Mouse (Mus musculus) layer of hippocampus, adult 8-10 months (tissue): ENCODE results near the gene Stn1. TPM values are rescaled to one million over a fixed set of nuclear protein-coding genes. Genes with fewer than 3 reads are reported as not detected.
"Not testable (repeated sequence)": the region's sequence is repeated elsewhere in the genome, so short reads cannot be mapped to it uniquely, and the experiment has no call there.

Experiments
- DNase-seq, 2 experiments: peaks; one replicate each; pipeline ENCODE4 v3.0.0; 2022; ENCODE audit warnings: low spot score in 2 of 2
- total RNA-seq, 4 experiments: library from RNA; stranded (reverse); gene quantifications; 2 replicates each; pipeline ENCODE4 v1.2.4; 2022

Stn1 gene
- 10 to 100 TPM; 19.9 to 29.8 (median 23.6) TPM for total RNA-seq

DNA sequence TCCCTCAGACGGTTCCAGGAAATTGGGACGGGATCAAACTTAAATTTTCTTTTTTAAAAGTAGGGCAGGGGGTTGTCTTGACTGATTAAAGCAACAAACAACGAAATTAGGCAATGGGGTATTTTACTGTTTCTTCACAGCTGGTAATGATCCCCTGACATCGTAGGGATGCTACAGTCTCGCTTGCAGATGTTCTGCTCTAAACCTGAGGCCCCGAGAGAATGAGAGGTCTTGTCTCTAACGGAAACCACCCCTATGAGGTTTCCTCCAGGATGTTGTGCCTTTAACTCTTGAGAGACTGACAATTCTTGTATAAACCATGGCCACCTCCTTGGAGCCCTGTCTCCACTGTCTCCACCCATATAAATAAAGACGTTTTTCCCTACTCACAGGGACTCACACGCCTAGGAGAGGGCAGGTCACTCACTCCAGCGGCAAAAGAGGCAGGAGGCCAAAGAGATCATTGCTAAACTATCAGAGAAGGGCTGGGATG is at the start of gene Stn1:
Gene Stn1, minus strand, starts transcription at position 208 of the 493 bp plus-strand sequence.
- no peak for DNase-seq

DNA sequence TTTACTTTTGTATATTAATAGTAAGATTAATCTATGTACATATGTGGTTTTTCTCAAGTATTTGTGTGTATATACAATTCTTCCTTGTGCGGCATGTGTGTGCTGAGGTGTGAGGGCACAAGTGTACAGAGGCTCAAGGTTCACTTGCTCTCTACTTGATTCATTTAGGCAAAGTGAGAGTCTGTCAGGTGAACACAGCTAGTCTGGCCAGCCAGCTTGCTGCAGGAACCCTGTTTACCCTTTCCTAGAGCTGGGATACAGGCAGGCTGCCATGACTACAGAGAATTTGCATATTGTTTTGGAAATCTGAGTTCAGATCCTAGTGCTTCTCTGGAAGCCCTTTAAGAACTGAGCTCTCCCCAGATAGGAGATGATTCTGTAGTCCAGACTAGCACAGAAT is 49.7 kb upstream of the Stn1 start:
- DNase-seq = no peak

DNA sequence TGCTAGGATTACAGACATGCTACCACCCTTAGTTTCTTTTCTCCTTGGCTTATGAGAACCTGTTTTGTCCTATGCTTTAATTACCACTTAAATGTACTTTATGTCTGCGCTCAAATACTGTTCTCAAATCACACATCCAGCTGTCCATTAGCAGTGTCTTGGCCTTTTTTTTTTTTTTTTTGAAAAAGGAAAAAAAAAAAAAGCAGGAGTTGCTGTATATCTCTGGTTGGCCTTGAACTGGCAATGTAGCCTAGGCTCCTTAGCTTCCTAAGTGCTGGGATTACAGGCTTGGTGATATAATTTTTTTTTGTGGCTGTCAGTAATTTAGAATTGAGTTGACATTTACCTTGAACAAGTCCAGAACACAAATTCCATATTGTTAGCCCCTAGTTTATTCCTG is 48.5 kb upstream of the Stn1 start:
- DNase-seq = no peak

DNA sequence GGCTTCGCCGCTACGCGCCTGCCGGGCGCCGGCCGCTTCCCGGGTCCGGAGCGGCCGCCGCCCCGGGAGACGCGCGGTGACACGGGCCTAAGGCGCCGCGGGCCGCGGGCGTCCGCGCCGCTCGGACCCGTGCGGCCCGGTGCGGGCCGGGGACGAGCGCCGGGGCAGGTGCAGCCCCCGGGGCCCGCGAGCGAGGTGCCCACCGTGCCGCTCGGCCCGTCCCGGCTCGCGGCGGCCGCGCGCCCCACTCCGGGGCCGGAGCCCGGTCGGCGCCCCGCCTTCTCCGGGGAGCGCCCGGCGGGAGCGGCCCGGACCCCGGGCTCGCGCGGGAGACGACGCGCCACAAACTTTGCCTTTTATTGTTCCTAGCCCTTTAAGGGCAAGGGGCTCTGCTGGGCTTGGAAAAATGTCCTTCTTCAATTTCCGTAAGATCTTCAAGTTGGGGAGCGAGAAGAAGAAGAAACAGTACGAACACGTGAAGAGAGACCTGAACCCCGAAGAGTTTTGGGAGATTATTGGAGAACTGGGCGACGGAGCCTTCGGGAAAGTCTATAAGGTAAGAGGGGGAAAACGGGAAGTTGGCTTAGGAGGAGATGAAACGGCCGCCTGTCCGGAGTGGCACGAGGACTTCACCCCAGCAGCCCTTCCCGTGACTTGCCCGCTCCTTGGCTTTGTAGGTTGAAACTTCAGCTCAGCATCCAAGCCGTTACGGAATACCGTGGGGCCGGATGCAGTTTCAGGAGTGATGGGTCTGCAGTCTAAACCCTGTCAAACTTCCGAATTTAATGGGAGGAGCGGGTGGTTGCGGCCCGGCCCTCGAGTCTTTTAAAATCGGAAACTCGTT is 42.7 kb upstream of the Stn1 start:
- DNase-seq = no peak

DNA sequence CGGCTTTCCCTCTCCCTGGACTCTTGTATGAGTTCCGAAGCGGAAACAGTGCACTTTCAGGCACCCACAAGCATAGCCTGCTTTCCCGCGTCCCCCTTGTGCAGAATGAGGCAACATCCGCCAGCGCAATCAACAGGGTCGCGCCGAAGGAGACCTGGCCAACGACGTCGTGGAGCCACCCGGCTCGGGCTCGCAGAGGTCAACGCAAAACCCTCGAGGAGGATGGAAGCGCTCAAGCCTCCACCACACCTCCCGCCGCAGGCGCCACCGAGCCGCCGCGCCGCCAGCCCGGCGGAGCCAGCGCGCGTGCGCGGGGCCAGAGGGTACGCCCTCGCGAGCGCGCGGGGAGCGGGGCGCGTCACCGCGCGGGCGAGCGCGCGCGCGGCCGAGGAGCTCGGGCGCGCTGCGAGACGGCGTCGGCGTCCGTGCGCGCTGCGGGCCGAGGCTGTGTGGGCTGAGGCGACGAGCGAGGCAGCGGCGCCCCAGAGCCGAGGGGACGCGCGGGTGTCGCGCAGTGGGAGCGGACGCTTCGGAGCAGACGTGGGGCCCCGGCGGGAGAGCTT is 42.0 kb upstream of the Stn1 start, which contains the start of gene Slk:
Gene Slk, plus strand, starts transcription at position 454 of the 563 bp plus-strand sequence.
- DNase-seq = peak; percentile 53 to 72

DNA sequence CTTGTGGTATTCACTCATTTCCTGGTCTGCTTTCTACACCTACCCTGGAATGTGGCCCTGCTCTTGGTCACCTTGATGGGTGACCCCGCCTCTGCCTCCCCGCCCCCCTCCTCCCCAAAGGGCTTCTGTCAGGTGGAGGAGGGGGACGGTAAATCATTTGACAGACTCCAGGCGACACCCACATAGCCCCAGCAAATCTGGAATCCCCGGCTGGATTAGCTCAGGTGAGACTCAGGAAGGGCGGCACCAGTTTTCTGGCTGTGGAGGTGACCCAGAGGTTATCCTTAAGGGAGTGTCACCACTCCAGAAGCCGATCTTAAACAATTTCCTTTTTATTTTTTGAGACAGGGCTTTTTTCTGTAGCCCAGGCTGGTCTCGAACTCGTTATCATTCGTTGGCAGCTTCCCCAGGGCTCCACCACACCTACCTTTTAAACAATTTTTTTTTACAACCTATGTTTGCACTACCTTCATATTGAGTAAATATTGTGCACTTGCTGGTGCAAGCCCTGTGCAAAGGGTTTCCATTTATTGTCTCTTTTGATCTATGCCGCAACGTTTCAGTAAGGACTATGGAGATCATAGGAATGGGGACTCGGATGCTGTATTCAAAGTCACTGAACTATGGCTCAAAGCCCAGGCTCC is 41.4 kb upstream of the Stn1 start:
- DNase-seq = no peak

DNA sequence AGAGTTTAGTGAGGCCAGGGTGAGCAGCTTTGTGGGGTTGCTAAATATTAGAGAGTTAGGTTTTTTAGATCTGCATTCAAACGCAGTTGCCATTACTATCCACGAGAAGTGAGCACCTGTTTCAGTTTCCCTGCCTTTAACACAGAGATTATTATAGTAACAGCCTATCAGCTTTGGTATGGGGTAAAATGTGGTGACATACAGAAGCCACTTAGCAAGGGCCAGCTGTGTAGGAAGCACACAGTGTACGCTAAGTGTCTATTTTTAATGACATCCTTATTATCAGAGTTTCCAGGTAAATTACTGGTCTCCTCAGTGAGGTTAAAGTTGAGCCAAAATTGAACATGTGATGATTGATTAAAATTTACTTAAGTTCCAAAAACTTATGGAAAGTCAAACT is 36.4 kb upstream of the Stn1 start:
- DNase-seq = no peak

DNA sequence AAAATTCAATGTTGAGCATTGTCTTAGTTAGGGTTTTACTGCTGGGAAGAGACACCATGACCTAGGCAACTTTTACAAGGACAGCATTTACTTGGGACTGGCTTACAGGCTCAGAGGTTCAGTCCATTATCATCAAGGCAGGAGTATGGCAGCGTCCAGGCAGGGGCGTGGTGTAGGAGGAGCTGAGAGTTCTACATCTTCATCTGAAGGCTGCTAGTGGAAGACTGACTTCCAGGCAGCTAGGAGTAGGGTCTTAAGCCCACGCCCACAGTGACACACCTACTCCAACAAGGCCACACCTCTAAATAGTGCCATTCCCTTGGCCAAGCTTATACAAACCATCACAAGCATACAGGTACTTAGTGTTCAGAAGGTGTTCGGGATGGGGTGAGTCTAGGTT is 34.7 kb upstream of the Stn1 start:
- not testable (repeated sequence) for DNase-seq

DNA sequence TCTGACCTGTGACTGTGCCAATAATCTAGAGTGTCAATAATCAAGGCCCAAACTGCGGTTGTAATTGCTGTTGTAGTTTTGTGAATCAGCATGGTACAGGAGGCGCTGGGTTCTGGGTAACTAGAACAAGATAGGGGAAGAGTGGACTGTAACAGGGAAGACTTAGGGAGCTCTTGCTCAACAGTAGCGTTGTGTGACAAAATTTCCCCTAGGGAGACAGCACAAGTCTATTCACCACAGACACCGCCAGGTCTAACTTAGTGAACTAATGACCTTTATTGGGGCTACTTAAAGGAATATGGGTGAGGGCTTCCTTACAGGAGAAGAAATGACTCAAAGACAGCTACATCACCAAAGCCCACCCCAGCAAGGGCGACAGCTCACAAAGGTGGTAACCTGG is 32.7 kb upstream of the Stn1 start:
- no peak for DNase-seq

DNA sequence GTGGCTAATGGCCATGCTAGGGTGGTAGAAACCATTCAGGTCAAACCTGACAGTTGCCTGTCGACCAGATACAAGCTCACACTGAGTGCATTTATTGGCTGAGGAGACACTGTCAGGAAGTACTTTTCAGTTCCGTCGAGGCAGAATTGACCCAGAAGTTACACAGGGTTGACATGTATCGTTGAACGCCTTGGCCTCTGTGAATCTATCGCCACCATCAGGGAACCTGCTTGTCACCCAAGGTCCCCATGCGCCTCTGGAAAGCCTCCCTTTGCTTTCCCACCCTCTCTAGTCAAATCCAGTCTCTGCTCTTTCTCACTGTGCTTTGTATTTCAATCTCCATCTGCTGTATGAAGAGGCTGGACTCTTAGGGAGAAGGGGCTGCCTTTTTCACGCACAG is 28.7 kb upstream of the Stn1 start:
- no peak for DNase-seq

DNA sequence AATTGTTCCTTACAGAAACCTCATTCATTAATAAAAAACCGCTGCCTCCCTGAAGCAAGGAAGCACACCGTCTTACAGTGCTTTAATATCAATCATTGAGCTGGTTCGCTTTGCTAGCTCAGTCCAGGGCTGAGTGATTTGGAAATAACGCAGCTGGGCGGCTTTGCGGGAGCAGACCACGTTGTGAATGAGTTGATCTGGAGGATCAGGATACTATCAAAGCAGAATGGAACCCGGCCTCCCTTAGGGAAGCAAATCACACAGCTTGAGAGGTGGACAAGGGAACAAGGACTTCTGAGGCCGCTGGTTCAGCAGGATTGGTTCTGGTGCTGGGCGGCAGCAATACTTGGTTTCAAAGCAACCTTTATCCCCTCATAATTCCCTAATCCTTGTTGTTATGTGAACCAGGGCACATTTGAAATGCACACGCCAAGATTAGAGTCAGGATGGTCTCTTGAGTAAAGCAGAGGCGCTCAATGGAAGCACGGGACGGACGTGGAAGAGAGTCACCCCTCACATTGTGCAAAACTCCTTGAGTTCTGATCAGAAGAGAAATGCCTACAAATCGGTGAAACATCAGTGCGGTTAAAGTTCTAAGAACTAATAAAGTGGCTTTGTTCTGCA is 27.8 kb upstream of the Stn1 start:
- DNase-seq = no peak

DNA sequence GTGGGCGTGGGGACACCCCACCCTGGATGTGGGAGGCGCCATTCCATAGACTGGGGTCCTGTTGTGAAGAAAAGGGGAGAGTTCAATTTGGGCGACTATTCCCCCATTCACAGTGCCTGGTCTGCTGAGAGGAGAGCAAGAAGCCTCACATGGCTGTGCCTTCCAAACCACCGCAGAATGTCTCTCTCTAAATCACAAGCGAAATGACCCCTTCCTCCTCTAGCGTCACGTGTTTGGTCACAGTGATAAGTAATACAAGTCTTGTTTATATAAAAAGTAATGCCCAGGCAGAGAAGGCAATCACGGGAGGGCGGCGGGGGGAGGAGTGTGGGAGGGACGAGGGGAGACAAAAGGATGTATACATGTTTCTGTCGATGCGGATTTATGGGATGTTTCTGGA is 26.4 kb upstream of the Stn1 start:
- DNase-seq = no peak

DNA sequence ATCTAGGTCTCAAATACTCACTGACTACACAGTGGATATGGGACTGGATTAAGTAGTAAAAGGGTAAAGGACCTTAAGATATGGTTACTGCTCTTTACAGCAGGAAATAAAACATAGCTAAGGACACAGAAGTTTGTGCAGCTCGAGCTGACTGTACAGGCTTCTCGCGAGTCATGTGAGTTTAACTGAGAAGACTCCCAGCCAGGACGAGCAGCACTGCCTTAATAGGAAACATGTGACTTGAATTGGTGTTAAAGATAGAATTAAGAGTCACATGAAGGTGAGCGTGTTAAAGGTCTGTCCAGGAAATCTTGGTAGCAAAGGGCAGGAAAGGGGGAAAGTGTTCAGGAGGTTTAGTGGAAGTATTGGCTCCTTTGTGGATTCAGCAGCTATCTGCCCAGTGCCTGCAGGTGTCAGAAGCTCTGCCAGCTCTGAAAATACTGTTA is 24.7 kb upstream of the Stn1 start:
- no peak for DNase-seq

DNA sequence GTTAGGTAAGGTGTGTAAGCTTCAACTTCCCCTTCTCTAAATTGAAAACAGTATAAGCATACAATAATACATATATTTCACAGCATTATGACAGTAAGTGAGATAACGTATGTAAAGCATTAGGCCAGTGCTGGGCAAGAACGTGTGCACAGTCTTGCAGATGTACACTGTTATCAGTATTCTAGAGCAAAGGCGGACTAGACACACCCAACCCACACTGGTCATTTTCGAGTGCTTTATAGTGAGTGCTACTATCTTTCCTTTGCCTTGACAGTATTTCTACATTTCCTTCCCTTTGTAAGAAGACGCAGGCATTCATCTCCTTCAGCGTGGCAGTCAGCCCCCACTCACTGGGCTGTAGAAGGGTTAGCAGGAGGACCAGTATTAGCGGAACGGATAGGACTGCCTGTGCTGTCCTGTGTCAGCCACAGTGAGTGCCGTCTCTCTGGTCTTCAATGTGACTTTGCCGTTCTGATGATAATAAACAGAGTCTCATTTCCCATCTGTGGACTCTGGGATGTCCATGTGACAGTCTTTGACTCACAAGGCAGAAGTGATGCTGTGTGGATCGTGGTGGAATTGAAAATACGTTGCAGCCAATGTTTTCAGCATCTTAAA is 23.3 kb upstream of the Stn1 start:
- DNase-seq = no peak

DNA sequence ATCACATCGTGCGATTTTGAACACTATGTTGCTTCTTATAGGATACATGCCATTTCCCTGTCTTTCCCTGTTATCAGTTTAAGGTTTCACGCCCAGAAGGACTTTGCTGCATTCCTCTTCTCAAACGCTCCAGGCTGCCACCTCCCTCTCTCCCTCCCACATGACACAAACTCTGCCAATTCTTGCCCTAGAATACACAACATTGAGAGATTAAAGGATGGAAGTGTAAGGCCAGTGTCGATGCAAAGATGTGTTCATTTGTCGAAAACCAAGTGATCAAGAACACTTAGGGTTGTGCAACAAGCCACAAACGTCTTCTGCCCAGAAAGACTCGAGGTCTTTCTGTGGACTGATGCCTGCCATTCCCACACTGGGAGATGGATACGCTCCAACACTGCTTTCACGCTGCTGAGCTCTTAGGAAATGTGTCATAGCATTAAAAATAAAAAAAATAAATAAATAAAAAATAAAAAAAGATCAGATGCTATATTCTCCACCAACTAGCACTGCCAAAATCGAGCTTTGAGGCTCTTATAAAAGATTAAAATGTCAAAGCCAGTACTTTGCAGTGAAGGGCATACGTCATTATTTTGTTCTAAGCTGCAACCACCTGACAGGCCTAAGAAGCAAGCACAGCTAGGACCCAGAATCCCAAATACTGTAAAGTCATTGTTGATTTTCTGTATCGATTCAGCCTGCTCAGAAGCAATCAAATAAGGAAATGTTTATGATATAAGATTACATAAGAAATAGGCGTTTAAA is 22.6 kb upstream of the Stn1 start:
- DNase-seq = peak in 1 of 2 experiments; percentile 30

DNA sequence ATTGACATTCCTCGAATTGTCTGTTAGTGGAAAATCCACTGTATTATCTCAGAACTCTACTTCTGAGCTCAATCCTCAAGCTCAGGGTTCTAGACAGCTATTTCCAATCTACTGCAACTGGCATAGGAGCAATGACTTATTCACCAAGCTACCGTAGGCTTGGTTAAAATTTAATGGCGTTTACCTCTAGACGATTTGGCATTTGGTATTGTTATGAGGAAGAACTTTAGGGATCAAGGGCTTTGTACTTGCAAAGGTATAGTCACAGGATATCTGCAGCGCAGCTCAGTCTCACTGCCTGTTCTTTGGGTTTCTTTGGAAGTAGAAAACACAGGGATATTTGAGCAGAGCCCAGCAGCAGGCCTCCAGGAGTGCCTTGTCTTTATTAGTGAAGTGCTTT is 21.8 kb upstream of the Stn1 start:
- DNase-seq = no peak

DNA sequence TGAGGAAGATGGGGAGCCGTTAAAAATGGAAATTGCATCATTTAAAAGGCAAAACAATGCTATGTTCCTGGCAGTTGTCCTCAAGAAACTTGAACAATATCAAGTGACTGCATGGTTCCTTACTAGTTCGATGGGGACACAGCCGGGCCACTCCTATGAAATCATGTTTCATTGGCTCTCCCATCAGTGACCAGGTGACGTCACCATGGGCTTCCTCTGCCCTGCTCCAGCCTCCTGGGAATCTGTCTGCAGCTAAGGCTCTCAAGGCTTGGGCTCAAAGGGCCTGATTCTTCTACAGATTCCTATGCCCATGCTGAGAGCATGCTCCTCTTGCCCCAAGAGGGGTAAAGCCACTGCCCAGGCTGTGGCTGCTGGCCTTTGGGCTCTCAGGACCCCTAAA is 12.3 kb upstream of the Stn1 start:
- DNase-seq = no peak

DNA sequence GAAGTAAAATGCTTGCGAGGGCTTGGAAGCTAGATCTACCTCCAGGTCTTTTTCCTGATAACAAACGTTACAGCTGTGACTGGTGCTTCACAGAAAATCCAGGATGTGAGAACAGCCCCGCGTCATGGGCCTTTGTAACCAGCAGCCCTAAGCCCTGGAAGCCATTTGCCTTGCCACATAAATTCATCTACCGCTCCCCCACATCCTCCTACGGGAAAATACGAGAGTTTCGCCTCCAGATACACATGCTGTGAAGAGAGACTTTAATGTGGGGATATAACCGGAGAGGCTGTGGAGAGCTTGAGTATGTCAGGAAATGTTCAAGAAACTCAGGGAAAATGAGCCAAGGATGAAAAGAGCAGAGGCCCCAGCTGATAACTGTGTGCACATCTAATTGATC is 11.9 kb upstream of the Stn1 start:
- no peak for DNase-seq

DNA sequence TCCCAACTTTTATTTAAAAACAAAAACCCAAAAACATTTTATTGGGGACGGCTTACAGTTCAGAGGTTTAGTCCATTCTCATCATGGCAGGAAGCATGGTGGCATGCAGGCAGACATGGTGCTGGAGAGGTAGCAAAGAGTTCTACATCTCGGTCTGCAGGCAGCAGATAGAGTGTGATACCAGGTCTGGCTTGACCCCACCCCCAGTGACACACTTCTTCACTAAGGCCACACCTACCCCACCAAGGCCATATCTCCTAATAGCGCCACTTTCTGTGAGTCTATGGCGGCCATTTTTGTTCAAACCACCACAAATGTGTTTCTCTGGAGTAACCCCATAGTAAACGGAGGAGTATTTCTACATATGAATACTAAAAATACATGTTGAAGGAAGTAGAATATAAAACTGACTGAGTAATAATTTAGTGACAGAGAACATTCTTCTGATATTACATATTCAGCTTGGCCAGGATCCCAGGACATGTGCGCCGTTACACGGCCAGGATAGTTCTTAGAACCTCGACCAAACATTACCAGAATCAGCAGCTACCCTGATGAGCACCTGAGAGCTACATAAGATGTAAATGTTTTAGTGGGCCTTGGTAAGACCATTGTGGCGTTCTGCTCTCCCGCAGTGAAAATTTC is 11.2 kb upstream of the Stn1 start:
- DNase-seq = no peak

DNA sequence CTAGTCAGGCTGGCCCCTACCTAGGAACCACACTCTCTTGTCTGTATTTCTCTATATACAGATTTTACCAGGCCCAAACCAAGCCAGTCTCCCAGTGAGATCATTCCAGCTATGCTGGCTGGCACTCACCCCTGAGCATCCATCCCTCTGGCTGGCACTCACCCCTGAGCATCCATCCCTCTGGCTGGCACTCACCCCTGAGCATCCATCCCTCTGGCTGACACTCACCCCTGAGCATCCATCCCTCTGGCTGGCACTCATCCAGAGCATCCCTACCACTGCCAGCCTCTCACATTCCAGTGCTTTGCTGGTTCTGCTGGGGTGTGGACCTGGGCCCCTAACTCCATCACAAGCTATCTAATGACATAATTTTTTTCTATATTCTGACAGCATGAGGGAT is 8.2 kb upstream of the Stn1 start:
- no peak for DNase-seq
